Mouse (Mus musculus): ENCODE data around the gene Hspbp1.

Hspbp1 gene

GRCm38 (mm10) chr7:4668506-4668905 is 16.4 kb downstream of the Hspbp1 start:
- DNase-seq (ENCODE audit: low read depth, low spot score): no peak

DNA sequence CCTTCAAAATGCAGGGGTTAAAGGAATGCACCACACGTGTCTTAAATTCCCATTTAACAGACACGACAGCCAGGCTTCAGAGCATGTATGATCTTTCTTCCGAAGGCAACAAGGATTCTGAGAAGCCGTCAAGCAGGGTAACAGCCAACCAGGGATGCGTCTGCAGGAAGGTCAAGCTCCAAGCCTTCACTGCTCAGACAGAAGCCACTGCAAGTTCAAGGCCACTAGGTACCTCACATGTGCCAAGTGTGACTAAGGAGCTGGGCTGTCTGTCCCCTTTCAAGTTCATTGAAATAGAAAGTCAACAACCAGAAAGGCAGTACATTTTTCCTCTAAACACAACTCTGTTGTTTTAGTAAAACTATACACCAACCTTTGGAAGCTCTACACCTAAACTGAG is 18.0 kb downstream of the Hspbp1 start:
- no peak for DNase-seq (ENCODE audit: low read depth, low spot score)

- no peak for DNase-seq (ENCODE audit: low read depth, low spot score)
Observed at GRCm38 (mm10) chr7:4663742-4664141, 21.1 kb downstream of the Hspbp1 start.

DNA sequence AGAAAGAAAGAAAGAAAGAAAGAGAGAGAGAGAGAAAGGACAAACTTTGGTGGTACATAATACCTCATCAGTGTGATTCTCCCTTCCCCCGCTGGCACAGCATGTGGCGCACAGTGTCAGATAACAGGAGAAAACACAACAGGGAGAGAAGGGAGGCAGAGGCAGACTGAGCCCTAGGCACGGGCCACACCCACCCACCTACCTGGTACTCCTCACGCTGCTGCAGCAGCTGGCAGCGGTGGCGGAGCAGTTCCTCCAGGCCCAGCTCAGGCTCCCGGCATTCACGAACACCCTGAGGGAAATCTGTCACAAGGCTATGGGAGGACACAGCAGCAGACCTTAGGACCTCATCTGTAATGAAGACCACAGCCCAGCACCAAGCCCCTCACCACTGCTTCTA is 21.7 kb downstream of the Hspbp1 start:
- DNase-seq (ENCODE audit: low read depth, low spot score): no peak

GRCm38 (mm10) chr7:4659911-4660443 is 24.9 kb downstream of the Hspbp1 start:
- DNase-seq (ENCODE audit: low read depth, low spot score): no peak

- peak; percentile 97 for DNase-seq (ENCODE audit: low read depth, low spot score)
Observed at GRCm38 (mm10) chr7:4658912-4659551, 25.8 kb downstream of the Hspbp1 start, which contains the start of gene Ppp6r1. Gene Ppp6r1, minus strand, starts transcription at chr7:4659019.

GRCm38 (mm10) chr7:4658128-4658907 is 26.6 kb downstream of the Hspbp1 start:
- no peak for DNase-seq (ENCODE audit: low read depth, low spot score)

DNA sequence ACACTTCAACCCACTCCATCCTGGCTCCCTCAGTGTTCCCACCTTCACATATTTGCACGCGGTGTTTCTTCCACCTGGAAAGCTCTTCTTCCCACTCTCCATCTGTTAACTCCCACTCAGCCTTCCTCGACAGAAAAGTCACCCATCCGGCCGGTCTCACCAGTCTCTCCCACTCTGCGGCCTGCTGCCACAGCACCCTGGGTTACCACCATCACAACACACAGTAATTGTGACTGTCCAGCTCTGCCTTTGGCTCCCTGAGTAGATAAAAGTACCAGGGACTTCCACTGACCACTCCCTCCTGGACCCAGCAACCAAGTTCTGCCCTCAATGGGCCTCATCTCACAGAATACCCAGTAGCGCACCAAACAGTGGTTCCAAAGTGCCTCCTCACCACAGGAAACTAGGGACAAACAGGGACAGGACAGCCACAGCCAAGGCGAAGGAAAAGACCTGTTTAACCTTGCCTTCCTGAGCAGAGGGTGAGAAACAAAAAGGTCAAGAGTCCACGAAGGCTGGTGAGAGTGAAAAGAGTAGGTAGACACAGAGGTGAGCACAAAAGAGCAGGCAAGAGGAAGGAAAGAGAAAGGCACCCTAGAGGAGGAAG is 27.2 kb downstream of the Hspbp1 start:
- peak; percentile 60 for DNase-seq (ENCODE audit: low read depth, low spot score)

DNA sequence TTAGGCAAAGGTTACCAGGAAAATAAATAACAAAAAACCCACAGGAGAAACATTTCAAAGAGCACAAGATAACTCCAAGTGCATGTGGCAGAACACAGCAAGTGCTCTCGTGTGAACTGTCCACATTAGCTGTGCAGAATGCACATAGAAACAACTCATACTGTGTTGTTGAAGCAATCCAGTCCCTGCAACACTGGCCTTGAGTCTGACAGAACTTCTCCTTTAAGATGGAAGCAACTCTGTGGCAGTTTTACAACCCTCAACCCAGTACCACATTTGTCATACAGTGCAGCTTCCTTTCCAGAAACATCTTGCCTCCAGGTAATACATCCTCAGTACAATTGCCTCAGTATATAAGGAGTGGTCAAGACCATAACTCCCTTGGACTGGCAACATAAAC is 28.1 kb downstream of the Hspbp1 start:
- DNase-seq (ENCODE audit: low read depth, low spot score): no peak

GRCm38 (mm10) chr7:4655916-4656315 is 29.0 kb downstream of the Hspbp1 start:
- DNase-seq (ENCODE audit: low read depth, low spot score): no peak

DNA sequence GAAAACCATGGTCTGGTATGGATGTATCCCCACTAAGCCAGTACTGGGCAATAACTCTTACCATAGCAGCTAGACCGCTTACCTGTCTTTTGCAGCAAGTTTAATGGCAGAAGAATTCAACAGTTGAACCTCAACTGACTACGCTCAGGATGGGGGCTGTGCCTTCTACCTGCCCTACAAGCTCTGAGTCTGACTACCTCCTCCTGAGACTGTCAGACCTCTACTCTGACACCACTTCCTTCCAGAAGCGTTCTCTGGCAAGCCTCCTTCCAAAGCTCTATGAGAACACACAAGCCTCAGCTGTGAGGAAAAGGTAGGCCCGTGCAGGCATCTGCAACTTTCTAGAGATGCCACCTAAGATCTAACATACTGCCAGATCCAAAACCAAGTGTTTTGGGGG is 29.5 kb downstream of the Hspbp1 start:
- no peak for DNase-seq (ENCODE audit: low read depth, low spot score)

DNA sequence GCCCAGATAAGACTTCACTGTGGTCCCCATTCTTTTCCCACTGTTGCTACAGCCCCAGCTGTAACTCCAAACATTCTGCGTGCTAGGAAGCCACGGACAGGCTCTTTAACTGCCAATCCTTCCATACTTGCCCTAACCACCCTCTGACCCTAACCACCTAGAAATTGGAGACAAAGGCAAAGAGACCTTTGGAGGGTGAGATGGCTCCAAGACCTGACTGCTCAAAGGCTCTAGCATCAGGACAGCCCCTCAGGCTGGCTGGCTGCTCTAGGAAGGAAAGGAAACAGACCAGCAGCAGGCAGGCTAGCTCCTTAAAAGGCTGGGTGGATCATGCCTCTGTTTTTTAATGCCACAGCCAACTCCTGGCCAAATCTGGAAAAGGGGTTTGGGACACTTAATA is 30.6 kb downstream of the Hspbp1 start:
- no peak for DNase-seq (ENCODE audit: low read depth, low spot score)

DNA sequence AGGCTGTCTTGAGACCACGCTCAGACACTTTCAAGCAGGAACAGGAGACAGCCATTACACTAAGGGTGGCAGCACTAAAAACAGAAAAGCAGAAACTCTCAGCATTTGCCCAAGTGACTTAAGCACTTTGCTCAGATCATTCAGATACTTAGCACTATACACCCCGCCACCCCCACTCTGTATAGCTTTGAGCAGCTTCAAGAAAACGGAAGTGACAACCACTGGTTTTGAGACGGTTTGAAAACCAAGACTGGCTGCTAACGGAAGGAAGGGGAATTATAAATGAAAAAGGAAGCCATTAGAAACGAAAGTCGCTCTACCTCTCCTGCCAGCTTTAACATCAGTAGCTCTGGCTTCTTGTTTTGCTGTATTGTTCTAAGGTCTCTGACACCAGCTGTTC is 31.1 kb downstream of the Hspbp1 start:
- peak; percentile 64 for DNase-seq (ENCODE audit: low read depth, low spot score)

DNA sequence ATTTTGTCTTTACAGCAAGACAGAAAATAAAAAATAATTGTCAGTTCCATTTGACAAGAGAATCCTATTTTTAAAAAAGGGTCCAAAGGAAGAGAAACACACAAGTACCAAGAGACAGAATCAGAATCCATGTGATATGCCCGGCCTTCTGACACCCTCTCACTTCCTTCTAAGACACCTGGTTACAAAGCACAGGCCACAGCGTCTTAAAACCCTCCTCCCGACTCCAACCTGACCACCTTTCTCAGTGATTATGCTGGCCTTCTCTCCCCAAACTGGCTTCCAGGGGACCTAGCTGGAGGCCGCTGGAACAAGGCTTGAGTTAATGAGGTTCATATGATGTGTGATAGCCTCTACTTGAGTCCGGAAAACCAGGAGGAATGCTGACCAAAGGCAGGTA is 31.5 kb downstream of the Hspbp1 start:
- DNase-seq (ENCODE audit: low read depth, low spot score): no peak

GRCm38 (mm10) chr7:4652726-4653125 is 32.1 kb downstream of the Hspbp1 start:
- DNase-seq (ENCODE audit: low read depth, low spot score): no peak

- DNase-seq (ENCODE audit: low read depth, low spot score): no peak
Observed at GRCm38 (mm10) chr7:4651581-4651980, 33.3 kb downstream of the Hspbp1 start.

DNA sequence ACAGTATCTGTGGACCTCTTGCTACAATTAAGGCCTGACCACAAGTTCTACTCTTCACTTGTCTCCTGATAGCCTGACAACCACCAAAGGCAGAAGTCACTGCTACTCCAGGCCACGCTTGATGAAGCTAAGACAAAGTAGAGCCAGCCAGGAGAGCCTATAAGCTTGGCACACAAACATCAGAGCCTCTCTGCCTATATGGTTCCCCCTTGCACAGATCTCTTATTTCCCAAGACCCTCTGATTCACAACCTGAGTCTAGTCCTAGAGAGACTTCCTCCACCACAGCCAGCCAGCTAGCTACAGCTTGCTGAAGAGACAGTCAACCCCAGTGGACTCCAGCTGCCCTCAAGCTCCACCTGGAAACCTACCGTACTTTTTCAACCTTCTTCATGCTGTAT is 36.9 kb downstream of the Hspbp1 start:
- no peak for DNase-seq (ENCODE audit: low read depth, low spot score)

DNA sequence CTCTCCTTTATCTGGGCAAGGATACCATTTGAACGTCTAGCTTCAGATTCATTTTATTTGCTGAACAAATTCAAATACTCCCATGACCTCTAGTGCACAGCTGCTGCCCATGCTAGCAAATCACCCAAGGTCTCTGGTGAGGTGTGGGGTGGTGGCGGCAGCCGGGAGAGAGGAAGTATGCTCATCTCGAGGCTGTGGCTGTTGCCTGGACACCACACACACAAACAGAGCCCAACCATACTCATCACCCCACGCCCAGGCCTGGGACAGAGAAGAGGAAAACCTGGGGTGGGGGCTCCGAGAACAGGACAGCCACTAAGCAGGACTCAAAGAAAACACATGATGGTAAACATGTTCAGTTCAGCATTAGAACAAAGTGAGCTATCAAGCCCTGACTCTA is 37.6 kb downstream of the Hspbp1 start:
- no peak for DNase-seq (ENCODE audit: low read depth, low spot score)

DNA sequence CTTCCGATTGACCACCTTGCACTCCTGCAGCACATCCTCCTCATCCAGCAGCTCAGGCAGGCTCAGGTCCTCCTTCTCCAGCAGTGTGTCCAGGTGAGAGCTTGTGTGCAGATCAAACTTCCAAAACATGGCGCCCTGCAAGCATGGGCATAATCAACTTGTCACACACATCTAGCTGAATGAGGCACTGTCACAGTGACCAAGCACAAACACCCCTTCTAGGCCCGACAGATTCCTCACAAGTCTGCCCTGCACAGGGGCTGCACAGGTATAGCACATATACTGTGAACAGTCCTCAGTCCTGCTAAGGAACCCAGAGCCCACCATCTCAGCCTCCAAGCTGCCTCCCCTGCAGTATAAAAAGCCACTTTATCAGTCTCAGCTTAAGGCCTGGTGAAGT is 38.1 kb downstream of the Hspbp1 start:
- no peak for DNase-seq (ENCODE audit: low read depth, low spot score)

- DNase-seq (ENCODE audit: low read depth, low spot score): no peak
Observed at GRCm38 (mm10) chr7:4643225-4643624, 41.6 kb downstream of the Hspbp1 start.

DNA sequence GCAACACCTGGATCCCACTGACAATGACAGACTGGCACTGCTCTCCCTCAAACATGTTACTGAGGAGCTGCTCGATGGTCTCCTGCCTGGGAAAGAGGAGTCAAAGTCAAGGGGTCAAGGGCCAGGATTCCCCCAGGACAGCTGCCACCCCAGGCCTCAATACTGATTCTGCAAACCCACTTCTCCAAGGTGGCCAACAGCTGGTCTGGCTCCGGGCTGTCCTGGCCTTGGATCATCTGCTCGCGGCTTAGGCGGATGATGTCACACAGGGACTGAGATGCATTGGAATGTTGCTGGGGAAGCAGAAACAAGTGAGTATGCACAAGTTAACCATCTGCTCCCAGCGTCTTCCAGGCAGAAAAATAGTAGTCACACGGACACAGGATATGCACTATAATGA is 42.9 kb downstream of the Hspbp1 start:
- DNase-seq (ENCODE audit: low read depth, low spot score): no peak

GRCm38 (mm10) chr7:4641155-4641554 is 43.7 kb downstream of the Hspbp1 start:
- DNase-seq (ENCODE audit: low read depth, low spot score): no peak

GRCm38 (mm10) chr7:4636179-4636578 is 48.7 kb downstream of the Hspbp1 start:
- DNase-seq (ENCODE audit: low read depth, low spot score): no peak

Data from telencephalon, adult 2 months (tissue).